Mouse (Mus musculus) Patski (cell line): ENCODE measurements at regions not wholly inside any gene's neighbourhood (a gene's known extent, or its start where the extent isn't known, plus 50 kb on each side); places are given as distances from the start of the nearest gene placed in this dataset.

Source experiments
- ATAC-seq: fragments of 100-300 bp; one replicate; pipeline ENCODE4 v1.8.0; 2021
- CTCF ChIA-PET: fragments of 350-600 bp; sonication (Branson Sonifier 250); formaldehyde crosslinking; loops from one replicate; lab custom pipeline; 2022; ENCODE audit warnings: inconsistent platforms; lab: Charles Lee
- POLR2A ChIA-PET: fragments of 350-600 bp; sonication (Branson Sonifier 250); formaldehyde crosslinking; loops from one replicate; lab custom pipeline; 2022; ENCODE audit warnings: antibody characterized with exemption, inconsistent platforms; lab: Charles Lee
- DNase-seq: peaks from one replicate; pipeline ENCODE4 v3.0.0-alpha.2; 2011; ENCODE audit warnings: low read depth, low spot score
- H3K27me3 ChIP-seq: fragments of 371-371 bp; one replicate; pipeline ENCODE4 v1.5.1; 2021
- CTCF ChIP-seq: fragments of 100-300 bp; IDR thresholded peaks from one replicate; pipeline ENCODE4 v1.5.1; 2021
- in situ Hi-C: fragments of 300-500 bp; cut with MboI; formaldehyde crosslinking; loops from 3 replicates; pipeline ENCODE4 v1.11.1; 2018; ENCODE audit warnings: low pct_unique_long_range_greater_than_20kb, mixed read lengths

- ChIA-PET POLR2A (interaction anchor here (6.5 kb wide), 1 partner anchor 9 kb away, joined by 61 read pairs; no protein-coding TSS in a partner anchor), CTCF (interaction anchor here (0.9 to 3.1 kb wide), 2 partner anchors 9 to 25 kb away, joined by 3 to 17 read pairs; no protein-coding TSS in a partner anchor)
- in situ Hi-C loops, result no loop called here
- TF ChIP-seq CTCF, result no peak
- no peaks in the 10 kb centered on the region for H3K27me3 ChIP-seq
- no peak for ATAC-seq
- DNase-seq, result no peak
Observed at GRCm38 (mm10) chr6:31098106-31098505, 139.2 kb upstream of the Klf14 start.

- H3K27me3 ChIP-seq, result no peaks in the 10 kb centered on the region
- POLR2A ChIA-PET, result interaction anchor here (0.8 to 6.5 kb wide), 6 partner anchors 12 to 51 kb away, joined by 3 to 61 read pairs (median 4); no protein-coding TSS in a partner anchor
- TF ChIP-seq CTCF, result no peak
- CTCF ChIA-PET, result interaction anchor here (0.7 to 3.1 kb wide), 12 partner anchors 10 to 77 kb away, joined by 3 to 17 read pairs (median 3); no protein-coding TSS in a partner anchor
- DNase-seq (no peak), ATAC-seq (peak; percentile 69)
- in situ Hi-C loops, result no loop called here
Observed at GRCm38 (mm10) chr6:31100084-31100579, 141.3 kb upstream of the Klf14 start.

DNA sequence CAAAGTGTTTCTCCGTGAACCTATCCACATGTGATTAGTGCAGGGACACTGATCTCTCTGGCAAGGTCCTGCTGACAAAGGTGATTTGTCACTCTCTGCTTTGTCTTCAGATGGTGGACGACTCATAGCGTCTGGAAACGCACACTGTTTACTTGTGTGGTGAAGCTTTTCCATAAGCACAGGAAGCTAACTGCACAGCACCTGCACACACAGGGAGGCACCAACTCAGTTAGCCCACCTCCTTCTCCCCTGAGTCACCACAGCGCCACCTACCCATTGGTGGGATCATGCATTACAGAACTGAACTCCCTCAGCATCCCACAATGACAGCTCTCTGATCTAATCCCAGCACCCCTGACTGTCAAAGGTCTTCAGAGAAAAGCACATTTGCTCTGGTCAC lies 141.9 kb upstream of the Klf14 start:
- CTCF ChIA-PET, result interaction anchor here (0.6 to 3.1 kb wide), 12 partner anchors 9 to 76 kb away, joined by 3 to 17 read pairs (median 3); no protein-coding TSS in a partner anchor
- no peaks in the 10 kb centered on the region for H3K27me3 ChIP-seq
- no peak for ATAC-seq
- in situ Hi-C loops, result no loop called here
- POLR2A ChIA-PET, result interaction anchor here (0.8 to 6.5 kb wide), 6 partner anchors 12 to 51 kb away, joined by 3 to 61 read pairs (median 4); no protein-coding TSS in a partner anchor
- TF ChIP-seq CTCF, result no peak
- DNase-seq, result no peak

DNA sequence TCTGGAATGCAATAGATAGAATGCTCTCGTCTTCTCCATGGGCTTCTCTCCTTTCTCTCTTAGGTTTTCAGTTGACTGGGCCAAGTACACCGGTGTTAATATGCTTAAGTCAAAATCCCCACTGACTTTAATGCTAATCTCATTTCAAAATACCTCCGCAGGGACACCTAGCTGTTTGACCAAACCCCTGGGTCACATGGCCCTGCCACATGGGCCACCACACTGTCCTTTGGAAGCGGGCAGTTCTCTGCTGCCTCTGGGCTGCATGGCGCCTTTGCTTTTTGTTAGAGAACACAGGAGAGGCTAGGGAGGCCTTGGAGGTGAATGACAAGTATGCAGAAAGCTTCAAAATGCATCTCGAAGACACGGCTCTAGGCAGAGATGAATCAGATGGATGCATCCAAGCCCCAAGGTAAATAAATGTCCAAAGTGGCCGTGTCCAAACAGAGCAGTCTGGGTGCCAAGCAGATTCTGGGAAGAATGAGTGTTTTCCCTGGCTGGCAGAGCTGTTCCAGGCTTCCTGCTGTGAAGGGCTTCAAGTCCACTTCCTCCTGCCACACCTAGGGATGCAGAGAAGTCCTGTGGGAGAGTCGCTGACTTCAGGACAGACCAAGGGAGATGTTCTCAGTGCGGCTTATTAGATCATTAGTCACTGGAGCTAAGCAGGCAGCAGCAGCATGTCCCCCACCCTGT lies 147.4 kb upstream of the Klf14 start:
- in situ Hi-C loops, result no loop called here
- no peak for TF ChIP-seq CTCF
- ChIA-PET CTCF (interaction anchor here (1.3 to 1.4 kb wide), 2 partner anchors 26 to 44 kb away, joined by 4 to 5 read pairs; no protein-coding TSS in a partner anchor), POLR2A (interaction anchor here (0.5 to 2.7 kb wide), 7 partner anchors 10 to 31 kb away, joined by 3 to 13 read pairs (median 5); no protein-coding TSS in a partner anchor)
- ATAC-seq (peak; percentile 70), DNase-seq (no peak)
- no peaks in the 10 kb centered on the region for H3K27me3 ChIP-seq

DNA sequence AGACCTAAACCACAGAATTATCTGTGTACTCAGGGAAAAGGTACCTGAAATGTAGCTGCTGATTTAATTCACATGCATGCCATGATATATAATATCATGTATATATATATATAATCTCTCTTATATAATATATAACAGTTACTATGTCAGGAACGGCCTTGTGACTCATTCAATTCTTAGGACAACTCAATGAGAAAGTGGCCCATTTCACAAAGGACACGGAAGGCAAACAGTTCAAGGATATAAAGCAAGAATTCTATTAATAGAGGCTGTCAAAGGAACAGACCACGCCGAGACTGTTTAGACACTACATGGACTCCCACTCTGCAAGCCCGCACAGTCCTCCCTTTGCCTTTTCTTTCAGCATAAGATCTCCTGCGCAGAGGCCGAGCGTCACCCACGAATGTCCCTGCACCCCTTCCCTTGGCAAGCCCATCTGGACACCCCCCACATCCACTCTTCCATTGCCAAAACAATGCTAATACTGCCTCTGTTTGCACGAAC lies 148.0 kb upstream of the Klf14 start:
- CTCF ChIA-PET, result interaction anchor here (0.9 to 1.9 kb wide), 4 partner anchors 18 to 49 kb away, joined by 3 to 9 read pairs (median 6); no protein-coding TSS in a partner anchor
- in situ Hi-C loops, result no loop called here
- DNase-seq (no peak), ATAC-seq (no peak)
- POLR2A ChIA-PET, result interaction anchor here (1.0 to 2.7 kb wide), 6 partner anchors 18 to 32 kb away, joined by 3 to 13 read pairs (median 7); no protein-coding TSS in a partner anchor
- H3K27me3 ChIP-seq, result no peaks in the 10 kb centered on the region
- no peak for TF ChIP-seq CTCF

DNA sequence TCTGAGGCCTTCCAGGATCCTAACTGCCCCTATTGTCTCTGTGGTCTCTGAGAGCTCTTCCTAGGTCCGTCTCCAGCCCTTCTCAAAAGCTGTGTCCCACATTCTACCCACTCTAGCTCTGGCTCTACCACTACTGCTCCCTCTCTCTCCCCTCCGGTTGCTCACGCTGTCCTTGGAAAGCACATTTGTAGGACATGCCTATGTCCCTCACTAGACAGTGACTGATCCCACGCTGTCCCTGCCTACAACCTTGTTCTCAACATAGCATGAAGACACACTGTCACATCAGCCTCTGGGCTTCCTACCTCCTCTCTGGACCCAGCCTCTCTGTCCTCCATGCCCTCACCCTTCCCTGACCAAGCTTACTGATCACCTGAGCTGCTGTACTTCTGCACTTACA lies 148.5 kb upstream of the Klf14 start:
- H3K27me3 ChIP-seq, result no peaks in the 10 kb centered on the region
- POLR2A ChIA-PET, result interaction anchor here (1.4 to 2.7 kb wide), 5 partner anchors 18 to 25 kb away, joined by 4 to 13 read pairs (median 9); no protein-coding TSS in a partner anchor
- no peak for DNase-seq
- in situ Hi-C loops, result no loop called here
- TF ChIP-seq CTCF, result no peak
- CTCF ChIA-PET, result interaction anchor here (0.9 to 1.9 kb wide), 7 partner anchors 9 to 49 kb away, joined by 3 to 9 read pairs (median 4); no protein-coding TSS in a partner anchor
- ATAC-seq, result no peak

GRCm38 (mm10) chr6:31107916-31108685 lies 149.2 kb upstream of the Klf14 start:
- no peaks in the 10 kb centered on the region for H3K27me3 ChIP-seq
- ATAC-seq (peak; percentile 36), DNase-seq (peak; percentile 77)
- CTCF ChIA-PET, result interaction anchor here (0.8 to 1.9 kb wide), 7 partner anchors 9 to 48 kb away, joined by 3 to 9 read pairs (median 3); no protein-coding TSS in a partner anchor
- no peak for TF ChIP-seq CTCF
- in situ Hi-C loops, result no loop called here
- POLR2A ChIA-PET, result interaction anchor here (0.6 to 3.1 kb wide), 7 partner anchors 18 to 74 kb away, joined by 4 to 13 read pairs (median 9); no protein-coding TSS in a partner anchor

- H3K27me3 ChIP-seq, result no peaks in the 10 kb centered on the region
- no peak for TF ChIP-seq CTCF
- CTCF ChIA-PET, result interaction anchor here (0.9 to 1.8 kb wide), 2 partner anchors 9 to 16 kb away, joined by 3 to 7 read pairs; no protein-coding TSS in a partner anchor
- POLR2A ChIA-PET, result interaction anchor here (0.6 to 3.1 kb wide), 5 partner anchors 17 to 75 kb away, joined by 3 to 12 read pairs (median 4); no protein-coding TSS in a partner anchor
- ATAC-seq, result no peak
- in situ Hi-C loops, result no loop called here
- no peak for DNase-seq
Observed at GRCm38 (mm10) chr6:31109604-31110003, 150.7 kb upstream of the Klf14 start.

- in situ Hi-C loops, result no loop called here
- no peak for TF ChIP-seq CTCF
- DNase-seq (no peak), ATAC-seq (peak; percentile 8)
- ChIA-PET CTCF (interaction anchor here (2.0 to 3.7 kb wide), 2 partner anchors 13 to 17 kb away, joined by 4 to 15 read pairs; no protein-coding TSS in a partner anchor), POLR2A (no interaction called here)
- H3K27me3 ChIP-seq, result no peaks in the 10 kb centered on the region
Observed at GRCm38 (mm10) chr6:31112293-31113077, 153.6 kb upstream of the Klf14 start.
